Mouse (Mus musculus) stomach, postnatal 0 days (tissue): ENCODE measurements around the gene Hif3a. TPM values are rescaled to one million over a fixed set of nuclear protein-coding genes. Genes with fewer than 3 reads are reported as not detected.

Source experiments
- ATAC-seq: fragments of 200-750 bp; cut with Nextera tagmentation; 2 replicates; pipeline ENCODE4 v1.8.0; 2017; ENCODE audit not compliant: low FRiP score, low TSS enrichment
- DNase-seq: peaks from one replicate; pipeline ENCODE4 v3.0.0-alpha.2; 2016; ENCODE audit warnings: low spot score
- H3K27ac ChIP-seq: fragments of 300-500 bp; sonication (generic); replicated peaks from 2 replicates; pipeline ENCODE4 v1.5.1; 2014; ENCODE audit warnings: mild to moderate bottlenecking, control low read depth
- H3K27me3 ChIP-seq: fragments of 300-500 bp; sonication (generic); 2 replicates; pipeline ENCODE4 v1.6.1; 2014; ENCODE audit warnings: low read length; ENCODE audit not compliant: control insufficient read depth, insufficient read depth
- H3K36me3 ChIP-seq: fragments of 300-500 bp; sonication (generic); 2 replicates; pipeline ENCODE4 v1.6.1; 2014; ENCODE audit warnings: low read length, mixed read lengths; ENCODE audit not compliant: control insufficient read depth, insufficient read depth
- H3K4me1 ChIP-seq: fragments of 300-500 bp; sonication (generic); replicated peaks from 2 replicates; pipeline ENCODE4 v1.6.1; 2014; ENCODE audit warnings: antibody characterized with exemption; ENCODE audit not compliant: control insufficient read depth, insufficient read depth
- H3K4me2 ChIP-seq: fragments of 300-500 bp; sonication (generic); replicated peaks from 2 replicates; pipeline ENCODE4 v1.6.1; 2014; ENCODE audit warnings: low read depth, mild to moderate bottlenecking, control low read depth, moderate library complexity
- H3K4me3 ChIP-seq: fragments of 300-500 bp; sonication (generic); 2 replicates; pipeline ENCODE4 v1.5.1; 2014; ENCODE audit warnings: low read depth, low read length, control low read depth
- H3K9ac ChIP-seq: fragments of 300-500 bp; sonication (generic); 2 replicates; pipeline ENCODE4 v1.6.1; 2014; ENCODE audit warnings: mild to moderate bottlenecking, low read length, control low read depth, mixed read lengths
- H3K9me3 ChIP-seq: fragments of 300-500 bp; sonication (generic); 2 replicates; pipeline ENCODE4 v1.6.1; 2016; ENCODE audit warnings: low read length; ENCODE audit not compliant: control insufficient read depth
- CTCF ChIP-seq: IDR thresholded peaks from 2 replicates; pipeline ENCODE4 v1.5.1; 2016; ENCODE audit warnings: antibody characterized with exemption, low read depth, mild to moderate bottlenecking, moderate library complexity
- EP300 ChIP-seq: optimal IDR thresholded peaks from 2 replicates; pipeline ENCODE3; 2016; ENCODE audit warnings: antibody characterized with exemption
- WGBS: fragments of 180-500 bp; shearing (Covaris S2); extraction: QIAGEN DNeasy Blood & Tissue Kit; methylation state at CpG from one replicate; pipeline ENCODE4 v1.1.7; 2014; 5-methylcytosine and 5-hydroxymethylcytosine counted together
- polyA plus RNA-seq: library from polyadenylated mRNA; unstranded; fragments of >200 nt; fragmentation: Nextera tagmentation; extraction: Ambion mirVana; gene quantifications from 2 replicates; pipeline ENCODE4 v1.2.1, GENCODE M21; 2015

Gene Hif3a
- polyA plus RNA-seq, 1 experiment from 2014 or later: 4.0 TPM

DNA sequence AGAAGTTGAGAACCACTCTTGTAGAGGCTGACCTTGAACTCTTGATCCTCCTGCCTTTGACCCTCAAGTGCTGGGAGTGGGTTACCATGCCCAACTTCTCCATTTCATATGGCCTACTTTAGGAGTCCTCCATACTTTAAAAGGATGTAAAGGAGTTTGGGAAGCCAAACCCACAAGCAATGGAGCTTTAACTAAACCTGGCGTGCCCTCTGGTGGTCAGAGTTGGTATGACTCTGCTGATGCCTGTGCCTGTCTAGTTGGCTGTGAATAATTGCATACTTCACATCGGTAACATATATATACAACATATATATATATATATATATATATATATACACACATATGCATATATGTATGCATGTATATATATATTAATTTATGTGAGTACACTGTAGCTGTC is 4.2 kb upstream of the Hif3a start:
- Histone ChIP-seq H3K9me3 (no peaks in the 10 kb centered on the region), H3K27me3 (no peaks in the 10 kb centered on the region), H3K4me1 (0 out of 2 replicates have a peak, but pooled peaks cover 3% of the 10 kb centered on the region), H3K4me2 (no peak overlapping the region), H3K9ac (no peak overlapping the region), H3K4me3 (no peak overlapping the region), H3K36me3 (no peaks in the 10 kb centered on the region), H3K27ac (no peak overlapping the region)
- DNase-seq (peak; percentile 88), ATAC-seq (no peak)
- 4% methylated on average over 2 of the region's 2 CpGs for WGBS
- TF ChIP-seq EP300 (no peak), CTCF (peak; percentile 88)

DNA sequence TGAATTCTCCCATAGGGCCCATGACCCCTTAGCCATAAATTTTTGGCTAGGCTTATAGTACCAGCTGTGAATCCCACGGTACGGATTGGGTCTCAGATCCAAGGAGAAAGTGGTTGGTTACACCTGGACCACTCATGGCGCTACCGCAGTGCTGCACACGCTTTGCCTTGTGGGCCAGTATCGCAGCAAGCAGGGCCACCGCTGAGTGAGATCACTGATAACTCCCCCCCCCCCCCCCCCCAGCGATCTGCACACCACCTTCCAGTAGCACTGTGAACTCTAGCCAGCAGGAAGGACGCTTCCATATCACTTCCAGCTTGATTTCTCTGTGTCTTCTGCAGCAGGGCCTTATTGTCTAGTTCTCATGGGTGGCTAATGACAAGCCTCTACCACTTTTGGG is 3.4 kb upstream of the Hif3a start:
- no peak overlapping the region for H3K4me3 ChIP-seq

DNA sequence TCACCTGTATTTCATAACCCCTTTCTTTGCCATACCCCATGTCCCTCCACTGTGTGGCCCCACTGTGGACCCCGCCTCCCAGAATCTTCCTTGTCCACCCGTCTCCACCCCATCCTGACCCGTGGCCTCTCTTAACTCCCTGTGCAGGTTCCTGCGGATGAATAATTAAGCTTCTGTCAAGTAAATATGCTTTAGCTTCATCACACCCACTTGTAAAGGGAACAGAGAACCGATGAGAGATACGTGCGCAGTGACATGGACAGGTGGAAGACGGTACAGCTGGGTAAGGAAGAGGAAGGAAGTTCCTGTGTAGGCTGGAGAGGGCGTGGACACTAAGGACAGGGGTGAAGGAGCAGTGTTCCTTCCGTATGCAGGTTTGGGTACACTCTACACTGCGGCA is 618 bp upstream of the Hif3a start:
- H3K4me2 ChIP-seq: peak overlapping the region; percentile 51
- no peaks in the 10 kb centered on the region for H3K27me3 ChIP-seq
- 8% methylated on average over 11 of the region's 11 CpGs for WGBS
- H3K9me3 ChIP-seq: no peaks in the 10 kb centered on the region
- H3K36me3 ChIP-seq: no peaks in the 10 kb centered on the region
- DNase-seq (peak; percentile 64), ATAC-seq (peak; percentile 23)
- TF ChIP-seq EP300 (no peak), CTCF (no peak)
- H3K9ac ChIP-seq: peak overlapping the region; percentile 78; the same call in 1 of the 2 replicates
- peaks cover 9% of the 10 kb centered on the region for H3K4me1 ChIP-seq
- H3K27ac ChIP-seq: peak overlapping the region; percentile 99
- H3K4me3 ChIP-seq: peak overlapping the region; percentile 60

More for the DNA sequence above, 3.4 kb upstream of the Hif3a start:
- no peak overlapping the region for H3K4me2 ChIP-seq
- H3K9me3 ChIP-seq: no peaks in the 10 kb centered on the region
- DNase-seq (peak; percentile 14), ATAC-seq (no peak)
- 58% methylated on average over 8 of the region's 9 CpGs for WGBS
- H3K4me1 ChIP-seq: 0 out of 2 replicates have a peak, but pooled peaks cover 3% of the 10 kb centered on the region
- TF ChIP-seq CTCF (no peak), EP300 (no peak)
- no peaks in the 10 kb centered on the region for H3K27me3 ChIP-seq
- H3K27ac ChIP-seq: no peak overlapping the region
- H3K36me3 ChIP-seq: no peaks in the 10 kb centered on the region
- no peak overlapping the region for H3K9ac ChIP-seq

DNA sequence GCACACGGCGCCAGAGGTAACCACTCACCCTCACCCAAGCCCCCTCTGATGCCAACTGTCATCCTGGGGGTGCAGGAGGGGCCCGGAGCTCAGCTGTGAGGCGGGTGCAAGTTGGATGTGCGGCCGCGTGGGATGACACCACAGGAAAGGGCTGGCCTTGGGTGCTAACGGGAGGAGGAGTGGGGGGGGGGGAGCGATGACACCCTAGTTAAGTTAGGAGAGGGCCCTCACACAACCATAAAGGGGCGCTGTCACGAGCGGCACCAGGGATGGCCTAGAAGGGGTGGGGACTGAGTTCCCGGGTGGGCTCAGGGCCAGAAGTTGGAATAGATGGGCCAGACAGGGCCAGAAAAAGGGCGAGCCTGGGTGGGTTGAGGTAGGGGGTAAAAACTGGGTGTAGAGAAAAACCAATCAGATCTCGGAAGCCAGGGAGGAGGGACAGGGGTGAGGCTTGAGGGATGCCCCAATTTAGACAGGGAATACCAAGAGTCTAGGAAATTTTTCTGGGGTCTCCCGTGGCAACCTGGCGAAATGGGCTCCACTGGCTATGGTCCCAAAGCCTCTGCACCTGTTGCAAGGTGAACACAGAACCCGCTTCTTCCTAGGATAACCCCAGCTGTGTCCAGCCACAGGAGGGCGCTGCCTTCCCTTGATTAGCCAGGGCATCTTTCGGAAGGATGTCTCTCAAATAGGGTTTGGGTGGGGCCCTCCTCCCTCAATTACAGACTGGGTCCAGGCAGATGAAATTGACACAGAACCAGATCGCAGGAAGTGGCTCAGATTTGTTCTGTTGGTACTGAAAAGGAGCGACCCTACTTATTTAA is 1.2 kb downstream of the Hif3a start:
- 16% methylated on average over 21 of the region's 22 CpGs for WGBS
- Histone ChIP-seq H3K9ac (peak overlapping the region; percentile 78), H3K9me3 (no peaks in the 10 kb centered on the region), H3K27ac (peak overlapping the region; percentile 99), H3K4me3 (peak overlapping the region; percentile 60), H3K4me2 (peak overlapping the region; percentile 51), H3K4me1 (peaks cover 9% of the 10 kb centered on the region), H3K27me3 (no peaks in the 10 kb centered on the region), H3K36me3 (no peaks in the 10 kb centered on the region)
- TF ChIP-seq EP300 (no peak), CTCF (peak; percentile 74)
- DNase-seq (peak; percentile 75), ATAC-seq (no peak; the same call in 1 of the 2 replicates)

DNA sequence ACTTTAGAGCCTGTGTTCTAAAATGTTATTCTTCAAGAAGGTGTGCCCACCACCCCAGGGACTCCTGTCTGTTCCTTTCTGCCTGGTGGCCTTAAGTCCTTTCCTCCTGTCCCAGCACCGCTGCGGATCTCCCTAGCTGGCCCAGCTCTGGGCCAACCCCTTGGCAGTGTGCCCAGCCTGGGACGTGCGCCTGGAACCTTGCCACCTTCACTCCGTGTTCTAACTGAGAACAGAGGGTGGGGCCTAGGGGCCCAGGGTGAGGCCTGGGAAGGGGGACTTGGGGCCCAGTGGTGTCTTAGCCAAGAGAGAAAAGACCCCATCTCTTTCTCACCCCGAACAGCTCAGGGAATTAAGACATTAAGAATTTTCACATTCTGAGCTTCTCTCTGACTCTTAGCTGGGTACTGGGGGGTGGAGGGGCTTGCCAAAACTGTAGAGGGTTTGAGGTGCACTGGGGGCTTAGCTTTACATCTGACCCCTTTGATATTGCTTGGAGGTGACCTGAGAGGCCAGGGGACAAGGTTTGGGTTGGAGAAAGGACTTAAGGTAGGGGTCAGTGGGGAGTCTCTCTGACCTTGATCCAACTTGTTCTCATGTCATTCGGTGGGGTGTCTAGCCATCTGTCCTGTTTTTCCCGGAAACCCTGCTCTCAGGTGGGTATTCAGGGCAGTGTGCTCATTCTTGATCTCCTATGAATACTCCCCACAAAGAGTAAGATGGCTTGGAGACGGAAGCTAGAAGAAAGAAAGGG is 2.0 kb downstream of the Hif3a start:
- peak overlapping the region; percentile 60 for H3K4me3 ChIP-seq
- peak; percentile 30 for ATAC-seq
- peak; percentile 98 for DNase-seq
- peak overlapping the region; percentile 99 for H3K27ac ChIP-seq
- TF ChIP-seq EP300 (no peak), CTCF (peak; percentile 1; the same call in 1 of the 2 replicates)
- H3K9ac ChIP-seq: peak overlapping the region; percentile 78
- peaks cover 9% of the 10 kb centered on the region for H3K4me1 ChIP-seq
- no peaks in the 10 kb centered on the region for H3K36me3 ChIP-seq
- no peaks in the 10 kb centered on the region for H3K27me3 ChIP-seq
- peak overlapping the region; percentile 51 for H3K4me2 ChIP-seq
- 5% methylated on average over 9 of the region's 9 CpGs for WGBS
- H3K9me3 ChIP-seq: no peaks in the 10 kb centered on the region
